Mouse (Mus musculus): ENCODE data around the gene Mios. TPM values are rescaled to one million over a fixed set of nuclear protein-coding genes. Genes with fewer than 3 reads are reported as not detected.
A peak's percentile ranks its signal among the peaks of the same experiment; 100 is the strongest.

The Mios gene
- total RNA-seq (2021), result 10 to 100 TPM; 18.4 to 21.6 TPM
- long read RNA-seq, experiment 1, transcript Mios-201 (12 exons, 3,710 nt), result major isoform, 22 of 29 reads
- long read RNA-seq, experiment 1, partial matches to known transcripts, result 3 of 29 reads
- long read RNA-seq, experiment 1, other reads (novel, unspliced or antisense), result 4 of 29 reads
- long read RNA-seq, experiment 2, transcript Mios-201 (12 exons, 3,710 nt), result major isoform, 16 of 20 reads
- long read RNA-seq, experiment 2, partial matches to known transcripts, result 0 of 20 reads
- long read RNA-seq, experiment 2, other reads (novel, unspliced or antisense), result 4 of 20 reads

GRCm38 (mm10) chr6:8209047-8209865 lies at the start of gene Mios:
Gene Mios, plus strand, starts transcription at chr6:8209222.
- peak; percentile 95 for DNase-seq

GRCm38 (mm10) chr6:8160001-8160400 lies 49.0 kb upstream of the Mios start:
- no peak for DNase-seq

GRCm38 (mm10) chr6:8164741-8165140 lies 44.3 kb upstream of the Mios start:
- DNase-seq, result no peak

- no peak for DNase-seq
These were observed 36.9 kb upstream of the Mios start for GRCm38 (mm10) chr6:8172101-8172500.

GRCm38 (mm10) chr6:8174062-8174461 lies 35.0 kb upstream of the Mios start:
- DNase-seq, result no peak

GRCm38 (mm10) chr6:8175346-8175745 lies 33.7 kb upstream of the Mios start:
- DNase-seq, result no peak

GRCm38 (mm10) chr6:8176116-8176515 lies 32.9 kb upstream of the Mios start:
- no peak for DNase-seq

- peak; percentile 9 for DNase-seq
These were observed 30.6 kb upstream of the Mios start for GRCm38 (mm10) chr6:8178397-8178941.

GRCm38 (mm10) chr6:8188599-8189233 lies 20.3 kb upstream of the Mios start:
- DNase-seq, result no peak

- DNase-seq, result no peak
These were observed 19.1 kb upstream of the Mios start for GRCm38 (mm10) chr6:8189917-8190316.

- DNase-seq, result no peak
These were observed 16.5 kb upstream of the Mios start, which contains the start of gene Col28a1 for GRCm38 (mm10) chr6:8192517-8192916. Gene Col28a1, minus strand, starts transcription at chr6:8192617.

GRCm38 (mm10) chr6:8209866-8210186 lies 804 bp downstream of the Mios start:
- DNase-seq, result peak; percentile 14

GRCm38 (mm10) chr6:8210661-8211060 lies 1.6 kb downstream of the Mios start:
- DNase-seq, result no peak

GRCm38 (mm10) chr6:8227035-8227434 lies 18.0 kb downstream of the Mios start:
- DNase-seq, result no peak

- DNase-seq, result no peak
These were observed 19.6 kb downstream of the Mios start for GRCm38 (mm10) chr6:8228596-8228995.

GRCm38 (mm10) chr6:8258316-8258715 lies 49.3 kb downstream of the Mios start:
- DNase-seq, result no peak

- DNase-seq, result peak; percentile 97
These were observed 50.1 kb downstream of the Mios start, which contains the start of the genes Rpa3, Umad1 and Gm45062 for GRCm38 (mm10) chr6:8259004-8259666. Gene Rpa3, minus strand, starts transcription at chr6:8259173. Gene Umad1, plus strand, starts transcription at chr6:8259288. Gene Gm45062, plus strand, starts transcription at chr6:8259450.

GRCm38 (mm10) chr6:8259667-8260044 lies 50.6 kb downstream of the Mios start:
- no peak for DNase-seq

GRCm38 (mm10) chr6:8271047-8271446 lies 62.0 kb downstream of the Mios start:
- no peak for DNase-seq

- peak; percentile 73 for DNase-seq
These were observed 65.5 kb downstream of the Mios start for GRCm38 (mm10) chr6:8274387-8275054.

- DNase-seq, result peak; percentile 69
These were observed 66.1 kb downstream of the Mios start for GRCm38 (mm10) chr6:8275098-8275497.

GRCm38 (mm10) chr6:8276431-8276830 lies 67.4 kb downstream of the Mios start:
- no peak for DNase-seq
